Mouse (Mus musculus) MEL (cell line): Measurements from ENCODE around the gene Arid1a.

Source experiments
- JUND ChIP-seq: IDR thresholded peaks from 2 replicates; pipeline ENCODE4 v1.6.1; 2011; ENCODE audit warnings: low read depth, mild to moderate bottlenecking, improper control_type of control experiment, low read length
- MAZ ChIP-seq: IDR thresholded peaks from 2 replicates; pipeline ENCODE4 v1.6.1; 2012; ENCODE audit warnings: low read depth, mild to moderate bottlenecking, inconsistent platforms, low read length, improper control_type of control experiment
- MEF2A ChIP-seq: IDR thresholded peaks from 2 replicates; pipeline ENCODE4 v1.6.1; 2014; ENCODE audit warnings: low read depth, mild to moderate bottlenecking, inconsistent platforms, low read length, improper control_type of control experiment; ENCODE audit not compliant: poor library complexity, insufficient replicate concordance, severe bottlenecking; ENCODE audit errors: extremely low read depth
- RAD21 ChIP-seq: IDR thresholded peaks from 2 replicates; pipeline ENCODE4 v1.6.1; 2011; ENCODE audit warnings: mild to moderate bottlenecking, low read depth, low read length, improper control_type of control experiment
- SIN3A ChIP-seq: IDR thresholded peaks from 2 replicates; pipeline ENCODE4 v1.6.1; 2012; ENCODE audit warnings: low read length, improper control_type of control experiment, inconsistent platforms

DNA sequence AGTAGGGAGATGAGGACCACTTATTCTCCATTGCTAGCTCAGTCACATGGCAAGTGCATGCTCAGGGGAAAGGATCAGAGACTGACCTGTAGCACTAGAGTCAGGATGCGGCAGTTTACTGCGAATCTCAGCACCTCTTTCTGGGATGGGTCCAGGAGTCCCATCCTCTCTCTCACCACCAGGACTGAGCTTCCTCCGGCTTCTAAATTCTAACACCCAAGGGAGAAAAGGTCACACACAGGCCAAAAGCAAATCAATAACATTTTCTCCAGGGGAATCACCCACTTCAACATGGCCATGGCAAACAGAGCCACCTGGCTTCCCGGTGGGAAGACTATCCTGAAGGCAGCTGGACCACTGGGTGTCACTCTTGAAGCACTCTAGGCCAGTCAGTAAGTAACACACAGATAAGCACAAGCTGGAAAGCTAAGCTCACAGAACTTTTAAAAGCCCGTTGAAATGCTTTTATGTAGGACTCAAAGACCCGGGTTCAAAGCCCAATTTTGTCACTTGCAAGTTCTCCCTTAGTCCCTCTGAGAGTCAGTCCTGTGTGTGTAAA is 86.8 kb downstream of the Arid1a start:
- TF ChIP-seq RAD21: no peak
- TF ChIP-seq MAZ: no peak
- no peak for TF ChIP-seq MEF2A
- TF ChIP-seq SIN3A: no peak
- no peak for TF ChIP-seq JUND
